Mouse (Mus musculus): ENCODE data around the gene Olfr820.
"Not testable (repeated sequence)": the region's sequence is repeated elsewhere in the genome, so short reads cannot be mapped to it uniquely, and the experiment has no call there.

The Olfr820 gene

GRCm38 (mm10) chr10:130012321-130012720 lies at the start of gene Olfr820:
Gene Olfr820 (plus strand): TSS chr10:130012621.
- no peak for DNase-seq (ENCODE audit: low read depth, low spot score)

GRCm38 (mm10) chr10:129966232-129966631 lies 46.2 kb upstream of the Olfr820 start:
- DNase-seq (ENCODE audit: low read depth, low spot score) = not testable (repeated sequence)

GRCm38 (mm10) chr10:129967166-129967565 lies 45.3 kb upstream of the Olfr820 start, which contains the start of gene Olfr819:
Gene Olfr819 (minus strand): TSS chr10:129967266.
- not testable (repeated sequence) for DNase-seq (ENCODE audit: low read depth, low spot score)

- DNase-seq (ENCODE audit: low read depth, low spot score) = not testable (repeated sequence)
Observed at GRCm38 (mm10) chr10:129972994-129973393, 39.4 kb upstream of the Olfr820 start.

- DNase-seq (ENCODE audit: low read depth, low spot score) = not testable (repeated sequence)
Observed at GRCm38 (mm10) chr10:129976040-129976439, 36.4 kb upstream of the Olfr820 start, which contains the start of gene Olfr247. Gene Olfr247 (minus strand): TSS chr10:129976140.

GRCm38 (mm10) chr10:129981867-129982266 lies 30.6 kb upstream of the Olfr820 start:
- DNase-seq (ENCODE audit: low read depth, low spot score) = not testable (repeated sequence)

- DNase-seq (ENCODE audit: low read depth, low spot score) = not testable (repeated sequence)
Observed at GRCm38 (mm10) chr10:129984962-129985361, 27.5 kb upstream of the Olfr820 start, which contains the start of gene Gm10310. Gene Gm10310 (minus strand): TSS chr10:129985062.

GRCm38 (mm10) chr10:130004104-130004503 lies 8.3 kb upstream of the Olfr820 start:
- DNase-seq (ENCODE audit: low read depth, low spot score) = not testable (repeated sequence)

- not testable (repeated sequence) for DNase-seq (ENCODE audit: low read depth, low spot score)
Observed at GRCm38 (mm10) chr10:130005366-130005765, 7.1 kb upstream of the Olfr820 start.

- DNase-seq (ENCODE audit: low read depth, low spot score) = no peak
Observed at GRCm38 (mm10) chr10:130030048-130030447, 17.6 kb downstream of the Olfr820 start, which contains the start of gene Olfr821. Gene Olfr821 (plus strand): TSS chr10:130030348.

- DNase-seq (ENCODE audit: low read depth, low spot score) = no peak
Observed at GRCm38 (mm10) chr10:130037096-130037495, 24.7 kb downstream of the Olfr820 start.
